Mouse (Mus musculus): ENCODE data around the gene Npw.

DNA sequence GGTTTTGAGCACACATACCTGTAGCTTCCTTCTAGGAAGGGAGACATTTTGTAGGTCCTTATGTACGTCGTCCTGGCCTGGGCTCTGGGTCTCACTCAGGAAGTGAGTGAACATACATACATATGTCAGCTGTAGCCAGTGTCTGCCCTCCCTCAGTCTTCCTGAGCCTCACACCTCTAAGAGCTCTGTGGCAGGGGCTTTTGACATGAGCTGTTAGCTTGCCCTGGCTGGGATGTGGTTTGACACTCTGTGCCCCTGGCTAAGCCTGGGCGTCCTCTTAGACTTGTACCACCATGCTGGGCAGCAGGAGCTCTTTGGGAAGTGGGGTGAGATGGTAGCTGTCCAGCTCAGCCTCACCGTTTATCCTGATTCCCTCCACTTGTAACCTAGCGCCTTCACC is 13.1 kb upstream of the Npw start:
- TF ChIP-seq EP300 (IDR thresholded peaks at IDR 0.05; ENCODE audit: insufficient read depth, low read depth, low read length), result no peak
- no peak for TF ChIP-seq CTCF (IDR thresholded peaks at IDR 0.05)
